Mouse (Mus musculus): ENCODE results near the gene Mok. TPM values are rescaled to one million over a fixed set of nuclear protein-coding genes. Genes with fewer than 3 reads are reported as not detected.

Gene Mok
- polyA plus RNA-seq, 1 experiment from 2014 or later = 9.6 TPM

- no peak for ATAC-seq (ENCODE audit: insufficient number of reproducible peaks, low FRiP score, low TSS enrichment, low read depth)
- no peaks in the 10 kb centered on the region for H3K9me3 ChIP-seq (replicated peaks)
- no peaks in the 10 kb centered on the region for H3K27me3 ChIP-seq
- 87% methylated on average over 1 of the region's 1 CpGs for WGBS
- no peak overlapping the region for H3K9ac ChIP-seq
- H3K27ac ChIP-seq (replicated peaks) = no peak overlapping the region
- no peaks in the 10 kb centered on the region for H3K4me1 ChIP-seq
- H3K4me3 ChIP-seq (replicated peaks) = no peak overlapping the region
- peaks cover 36% of the 10 kb centered on the region for H3K36me3 ChIP-seq
- H3K4me2 ChIP-seq (replicated peaks) = no peak overlapping the region
Observed at GRCm38 (mm10) chr12:110782278-110782677, 58.5 kb downstream of the Mok start.

DNA sequence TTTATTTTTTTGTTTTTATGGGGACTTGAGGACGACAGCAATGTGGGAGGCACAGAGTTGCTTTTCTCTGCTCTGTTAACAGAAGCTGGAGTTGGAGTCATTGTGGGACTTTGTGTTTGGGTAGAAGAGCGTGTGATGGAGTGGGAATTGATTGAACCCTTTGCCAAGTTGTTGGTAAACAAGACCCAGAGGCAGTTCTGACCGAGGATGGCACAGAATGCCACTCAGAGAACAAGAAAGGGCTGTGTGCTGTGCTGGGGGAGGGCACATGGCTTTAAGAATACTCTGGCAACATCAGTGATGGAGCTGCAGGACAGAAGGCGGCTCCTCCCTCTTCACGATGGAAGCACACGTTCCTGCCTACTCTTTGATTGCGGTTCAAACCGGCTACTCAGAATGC lies 59.6 kb downstream of the Mok start:
- Histone ChIP-seq H3K4me1 (0 out of 2 replicates have a peak, but pooled peaks cover under 1% of the 10 kb centered on the region), H3K36me3 (peaks cover 30% of the 10 kb centered on the region), H3K27me3 (no peaks in the 10 kb centered on the region), H3K4me3 (replicated peaks) (no peak overlapping the region), H3K27ac (replicated peaks) (no peak overlapping the region), H3K9ac (no peak overlapping the region), H3K9me3 (replicated peaks) (no peaks in the 10 kb centered on the region), H3K4me2 (replicated peaks) (no peak overlapping the region)
- 74% methylated on average over 8 of the region's 8 CpGs for WGBS
- no peak for ATAC-seq (ENCODE audit: insufficient number of reproducible peaks, low FRiP score, low TSS enrichment, low read depth)

GRCm38 (mm10) chr12:110779296-110779695 lies 61.4 kb downstream of the Mok start:
- no peak for ATAC-seq (ENCODE audit: insufficient number of reproducible peaks, low FRiP score, low TSS enrichment, low read depth)
- H3K9ac ChIP-seq = no peak overlapping the region
- H3K36me3 ChIP-seq = peaks cover 24% of the 10 kb centered on the region
- H3K9me3 ChIP-seq (replicated peaks) = no peaks in the 10 kb centered on the region
- no peak overlapping the region for H3K4me3 ChIP-seq (replicated peaks)
- no peak overlapping the region for H3K27ac ChIP-seq (replicated peaks)
- no peak overlapping the region for H3K4me2 ChIP-seq (replicated peaks)
- WGBS = 84% methylated on average over 7 of the region's 7 CpGs
- no peaks in the 10 kb centered on the region for H3K27me3 ChIP-seq
- H3K4me1 ChIP-seq = 0 out of 2 replicates have a peak, but pooled peaks cover 5% of the 10 kb centered on the region

DNA sequence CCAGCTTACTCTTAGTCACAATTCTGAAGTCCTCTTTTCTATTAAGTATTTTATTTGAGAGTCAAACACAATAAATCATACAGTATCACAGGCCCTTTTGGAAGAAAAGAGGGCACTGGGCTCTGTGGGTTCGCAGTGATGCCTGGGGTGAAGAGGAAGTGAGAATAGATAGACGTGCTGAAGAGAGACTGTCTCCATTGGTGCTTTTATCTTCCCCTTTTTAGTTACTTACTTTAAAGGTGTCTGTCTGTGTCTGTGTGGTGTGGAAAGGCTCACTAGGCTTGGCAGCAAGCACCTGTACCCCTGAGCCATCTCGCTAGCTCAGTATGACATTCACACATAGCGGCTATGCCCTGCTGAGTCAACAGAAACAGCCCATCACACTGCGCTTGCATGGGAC lies 62.9 kb downstream of the Mok start:
- Histone ChIP-seq H3K9ac (no peak overlapping the region), H3K4me2 (replicated peaks) (no peak overlapping the region), H3K27me3 (no peaks in the 10 kb centered on the region), H3K4me3 (replicated peaks) (no peak overlapping the region), H3K4me1 (0 out of 2 replicates have a peak, but pooled peaks cover 5% of the 10 kb centered on the region), H3K36me3 (peaks cover 21% of the 10 kb centered on the region), H3K9me3 (replicated peaks) (no peaks in the 10 kb centered on the region), H3K27ac (replicated peaks) (no peak overlapping the region)
- WGBS = 82% methylated on average over 5 of the region's 5 CpGs
- no peak for ATAC-seq (ENCODE audit: insufficient number of reproducible peaks, low FRiP score, low TSS enrichment, low read depth)

- no peak overlapping the region for H3K4me2 ChIP-seq (replicated peaks)
- ATAC-seq (ENCODE audit: insufficient number of reproducible peaks, low FRiP score, low TSS enrichment, low read depth) = no peak
- no peaks in the 10 kb centered on the region for H3K27me3 ChIP-seq
- H3K36me3 ChIP-seq = peaks cover 7% of the 10 kb centered on the region; the same call in 1 of the 2 replicates
- H3K9ac ChIP-seq = no peak overlapping the region
- H3K27ac ChIP-seq (replicated peaks) = no peak overlapping the region
- H3K9me3 ChIP-seq (replicated peaks) = no peaks in the 10 kb centered on the region
- 58% methylated on average over 5 of the region's 5 CpGs for WGBS
- 0 out of 2 replicates have a peak, but pooled peaks cover 5% of the 10 kb centered on the region for H3K4me1 ChIP-seq
- no peak overlapping the region for H3K4me3 ChIP-seq (replicated peaks)
Observed at GRCm38 (mm10) chr12:110775628-110776426, 64.9 kb downstream of the Mok start.

DNA sequence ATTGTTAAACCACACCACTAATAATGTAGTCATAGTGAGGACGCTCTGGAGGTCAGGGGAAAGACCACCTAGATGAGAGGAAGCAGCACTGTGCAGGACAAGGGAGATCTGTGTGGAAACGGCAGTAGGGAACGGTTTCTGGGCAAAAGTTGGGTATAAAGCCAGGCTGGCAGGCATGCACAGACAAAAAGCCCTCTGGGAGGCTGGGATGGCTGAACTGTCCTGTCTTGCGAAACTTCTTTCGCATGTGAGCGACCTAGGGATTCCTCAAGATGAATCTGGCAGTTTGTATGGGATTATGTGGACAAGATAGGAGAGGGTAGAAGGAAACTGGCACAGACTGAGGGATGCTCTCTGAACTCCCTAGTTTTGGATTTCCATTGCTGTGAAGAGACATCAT lies 68.8 kb downstream of the Mok start:
- H3K4me3 ChIP-seq (replicated peaks) = no peak overlapping the region
- 84% methylated on average over 6 of the region's 6 CpGs for WGBS
- no peak overlapping the region for H3K4me2 ChIP-seq (replicated peaks)
- H3K9me3 ChIP-seq (replicated peaks) = no peaks in the 10 kb centered on the region
- no peak overlapping the region for H3K9ac ChIP-seq
- no peak overlapping the region for H3K27ac ChIP-seq (replicated peaks)
- H3K27me3 ChIP-seq = no peaks in the 10 kb centered on the region
- ATAC-seq (ENCODE audit: insufficient number of reproducible peaks, low FRiP score, low TSS enrichment, low read depth) = no peak
- H3K4me1 ChIP-seq = 0 out of 2 replicates have a peak, but pooled peaks cover 10% of the 10 kb centered on the region
- no peaks in the 10 kb centered on the region for H3K36me3 ChIP-seq

DNA sequence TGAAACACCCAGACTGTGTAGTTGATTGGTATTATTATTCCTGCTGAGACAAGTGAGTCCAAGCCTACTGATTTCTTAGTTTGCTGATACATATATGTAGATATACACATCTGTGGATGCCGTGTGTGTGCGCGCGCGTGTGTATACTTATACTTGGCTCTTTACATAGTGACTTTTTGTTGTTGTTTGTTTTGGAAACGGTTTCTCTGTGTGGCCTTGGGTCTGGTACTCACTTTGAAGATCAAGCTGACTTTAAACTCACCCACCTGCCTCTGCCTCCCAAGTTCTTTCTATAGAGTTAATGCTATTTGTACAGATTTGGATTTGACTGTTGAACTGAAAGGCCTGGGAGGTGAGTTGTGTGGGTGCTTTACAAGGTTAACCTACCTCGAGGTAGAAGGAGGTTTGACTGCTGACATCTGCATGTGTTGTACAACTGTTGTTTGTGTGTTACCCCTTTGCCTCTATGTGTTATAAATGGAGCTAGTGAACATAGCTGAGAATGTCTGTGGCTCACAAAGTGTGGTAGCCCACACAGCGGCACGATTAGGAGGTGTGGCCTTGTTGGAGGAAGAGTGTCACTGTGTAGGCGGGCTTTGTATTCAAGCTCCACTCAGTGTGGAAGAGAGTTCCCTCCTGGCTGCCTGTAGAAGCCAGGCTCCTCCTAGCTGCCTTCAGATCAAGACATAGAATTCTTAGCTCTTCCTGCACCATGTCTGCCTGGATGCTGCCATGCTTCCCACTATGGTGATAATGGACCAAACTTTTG lies 70.1 kb downstream of the Mok start:
- H3K9me3 ChIP-seq (replicated peaks) = no peaks in the 10 kb centered on the region
- no peak overlapping the region for H3K4me2 ChIP-seq (replicated peaks)
- 0 out of 2 replicates have a peak, but pooled peaks cover 5% of the 10 kb centered on the region for H3K4me1 ChIP-seq
- no peak for ATAC-seq (ENCODE audit: insufficient number of reproducible peaks, low FRiP score, low TSS enrichment, low read depth)
- no peak overlapping the region for H3K9ac ChIP-seq
- no peaks in the 10 kb centered on the region for H3K36me3 ChIP-seq
- 88% methylated on average over 10 of the region's 10 CpGs for WGBS
- no peak overlapping the region for H3K4me3 ChIP-seq (replicated peaks)
- H3K27ac ChIP-seq (replicated peaks) = no peak overlapping the region
- no peaks in the 10 kb centered on the region for H3K27me3 ChIP-seq

GRCm38 (mm10) chr12:110769660-110770297 lies 71.0 kb downstream of the Mok start:
- Histone ChIP-seq H3K4me2 (replicated peaks) (no peak overlapping the region), H3K4me1 (0 out of 2 replicates have a peak, but pooled peaks cover 5% of the 10 kb centered on the region), H3K27me3 (no peaks in the 10 kb centered on the region), H3K27ac (replicated peaks) (no peak overlapping the region), H3K36me3 (no peaks in the 10 kb centered on the region), H3K9ac (no peak overlapping the region), H3K4me3 (replicated peaks) (no peak overlapping the region), H3K9me3 (replicated peaks) (no peaks in the 10 kb centered on the region)
- no peak for ATAC-seq (ENCODE audit: insufficient number of reproducible peaks, low FRiP score, low TSS enrichment, low read depth)
- 61% methylated on average over 6 of the region's 6 CpGs for WGBS

- no peak overlapping the region for H3K9ac ChIP-seq
- H3K4me1 ChIP-seq = 0 out of 2 replicates have a peak, but pooled peaks cover 5% of the 10 kb centered on the region
- no peak overlapping the region for H3K27ac ChIP-seq (replicated peaks)
- no peak overlapping the region for H3K4me3 ChIP-seq (replicated peaks)
- no peaks in the 10 kb centered on the region for H3K36me3 ChIP-seq
- H3K9me3 ChIP-seq (replicated peaks) = no peaks in the 10 kb centered on the region
- no peaks in the 10 kb centered on the region for H3K27me3 ChIP-seq
- ATAC-seq (ENCODE audit: insufficient number of reproducible peaks, low FRiP score, low TSS enrichment, low read depth) = no peak
- H3K4me2 ChIP-seq (replicated peaks) = no peak overlapping the region
Observed at GRCm38 (mm10) chr12:110768562-110768961, 72.2 kb downstream of the Mok start.

- WGBS = 89% methylated on average over 5 of the region's 5 CpGs
Observed at GRCm38 (mm10) chr12:110764531-110764930, 76.2 kb downstream of the Mok start.

DNA sequence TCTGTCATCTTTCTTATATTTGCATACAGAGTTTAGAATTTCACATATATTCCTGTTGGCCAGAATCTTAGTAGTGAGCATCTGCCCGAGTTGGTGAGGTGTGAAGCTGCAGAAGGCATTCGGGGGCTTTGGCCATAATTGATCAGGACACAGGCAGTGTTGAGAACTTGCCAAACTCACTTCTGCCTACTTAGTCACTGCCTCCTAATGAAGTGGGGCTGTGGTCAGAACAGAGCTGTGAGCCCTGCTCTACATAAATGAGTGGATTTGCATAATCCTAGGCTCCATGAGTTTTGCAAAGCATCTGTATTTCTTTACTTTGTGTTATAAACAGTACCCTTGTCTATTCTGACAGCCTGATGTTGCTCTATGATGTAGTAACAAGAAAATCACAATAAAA lies 78.4 kb downstream of the Mok start:
- 81% methylated on average over 2 of the region's 2 CpGs for WGBS
- Histone ChIP-seq H3K4me3 (replicated peaks) (no peak overlapping the region), H3K9ac (no peak overlapping the region), H3K36me3 (no peaks in the 10 kb centered on the region), H3K9me3 (replicated peaks) (no peaks in the 10 kb centered on the region), H3K27me3 (no peaks in the 10 kb centered on the region), H3K4me2 (replicated peaks) (no peak overlapping the region), H3K4me1 (no peaks in the 10 kb centered on the region), H3K27ac (replicated peaks) (no peak overlapping the region)
- no peak for ATAC-seq (ENCODE audit: insufficient number of reproducible peaks, low FRiP score, low TSS enrichment, low read depth)

More at GRCm38 (mm10) chr12:110764531-110764930, 76.2 kb downstream of the Mok start:
- H3K4me3 ChIP-seq (replicated peaks) = no peak overlapping the region
- no peak overlapping the region for H3K4me2 ChIP-seq (replicated peaks)
- no peak overlapping the region for H3K9ac ChIP-seq
- ATAC-seq (ENCODE audit: insufficient number of reproducible peaks, low FRiP score, low TSS enrichment, low read depth) = no peak
- H3K27ac ChIP-seq (replicated peaks) = no peak overlapping the region
- no peaks in the 10 kb centered on the region for H3K27me3 ChIP-seq
- H3K4me1 ChIP-seq = 0 out of 2 replicates have a peak, but pooled peaks cover 5% of the 10 kb centered on the region
- H3K36me3 ChIP-seq = no peaks in the 10 kb centered on the region
- H3K9me3 ChIP-seq (replicated peaks) = no peaks in the 10 kb centered on the region

Data from embryonic facial prominence, embryonic 15.5 days (tissue).